Mouse (Mus musculus) MEL (cell line): ENCODE measurements around the gene Hk2. TPM values are rescaled to one million over a fixed set of nuclear protein-coding genes. Genes with fewer than 3 reads are reported as not detected.

Experiments
- DNase-seq: peaks from one replicate; pipeline ENCODE4 v3.0.0; 2011; ENCODE audit warnings: low read depth, low spot score
- H3K27ac ChIP-seq: 2 replicates; pipeline ENCODE4 v1.5.1; 2012; ENCODE audit warnings: low read depth, mild to moderate bottlenecking, control low read depth, low read length, moderate library complexity; ENCODE audit not compliant: control insufficient read depth
- H3K27me3 ChIP-seq, 2 experiments: fragments of 150-350 bp in 1 of 2; sonication (generic) in 1 of 2; 2 replicates each; pipeline ENCODE4 v1.6.1; 2012; ENCODE audit warnings: low read length in 2 of 2, mild to moderate bottlenecking in 2 of 2, improper control_type of control experiment in 1 of 2, moderate library complexity in 1 of 2; ENCODE audit not compliant: insufficient read depth in 2 of 2, control insufficient read depth in 1 of 2
- H3K36me3 ChIP-seq, 2 experiments: 2 replicates each; pipeline ENCODE4 v1.6.1; 2012 to 2014; ENCODE audit warnings: low read length in 2 of 2, improper control_type of control experiment in 1 of 2, inconsistent platforms in 1 of 2, mild to moderate bottlenecking in 1 of 2; ENCODE audit not compliant: insufficient read depth in 2 of 2, control insufficient read depth in 1 of 2
- H3K4me1 ChIP-seq, 2 experiments: fragments of 150-350 bp in 1 of 2; sonication (generic) in 1 of 2; 2 replicates each; pipeline ENCODE4 v1.6.1; 2012; ENCODE audit warnings: low read length in 2 of 2, improper control_type of control experiment in 1 of 2, mild to moderate bottlenecking in 1 of 2; ENCODE audit not compliant: insufficient read depth in 2 of 2, control insufficient read depth in 1 of 2
- H3K4me3 ChIP-seq, 2 experiments: fragments of 150-350 bp in 1 of 2; sonication (generic) in 1 of 2; 2 replicates each; pipeline ENCODE4 v1.5.1; 2012; ENCODE audit warnings: low read depth in 2 of 2, low read length in 2 of 2, mild to moderate bottlenecking in 2 of 2, moderate library complexity in 2 of 2, control low read depth in 1 of 2, improper control_type of control experiment in 1 of 2; ENCODE audit not compliant: control insufficient read depth in 1 of 2, insufficient read depth in 1 of 2
- H3K79me2 ChIP-seq: 2 replicates; pipeline ENCODE4 v1.6.1; 2012; ENCODE audit warnings: mild to moderate bottlenecking, low read length, moderate library complexity; ENCODE audit not compliant: control insufficient read depth, poor library complexity, insufficient read depth
- H3K9ac ChIP-seq: 2 replicates; pipeline ENCODE4 v1.6.1; 2012; ENCODE audit warnings: low read depth, mild to moderate bottlenecking, control low read depth, low read length, moderate library complexity; ENCODE audit not compliant: control insufficient read depth, poor library complexity, severe bottlenecking
- H3K9me3 ChIP-seq: fragments of 150-350 bp; sonication (generic); replicated peaks from 2 replicates; pipeline ENCODE4 v1.6.1; 2012; ENCODE audit warnings: mild to moderate bottlenecking, low read length, improper control_type of control experiment, moderate library complexity; ENCODE audit not compliant: insufficient read depth
- BHLHE40 ChIP-seq: IDR thresholded peaks from 2 replicates; pipeline ENCODE4 v1.6.1; 2012; ENCODE audit warnings: low read depth, mild to moderate bottlenecking, inconsistent platforms, low read length, improper control_type of control experiment, borderline replicate concordance
- CHD1 ChIP-seq: IDR thresholded peaks from 2 replicates; pipeline ENCODE4 v1.6.1; 2012; ENCODE audit warnings: low read depth, mild to moderate bottlenecking, inconsistent platforms, low read length, improper control_type of control experiment
- CHD2 ChIP-seq: IDR thresholded peaks from 2 replicates; pipeline ENCODE4 v1.6.1; 2011; ENCODE audit warnings: low read length, improper control_type of control experiment
- CTCF ChIP-seq, 3 experiments: IDR thresholded peaks in 2 of 3; conservative IDR thresholded peaks in 1 of 3; 2 replicates each; pipeline ENCODE4 v1.5.1; 2011 to 2012; ENCODE audit warnings: low read length in 3 of 3, low read depth in 2 of 3, mild to moderate bottlenecking in 2 of 3, improper control_type of control experiment in 1 of 3, inconsistent platforms in 1 of 3, mixed read lengths in 1 of 3, moderate library complexity in 1 of 3; ENCODE audit not compliant: control insufficient read depth in 1 of 3, insufficient read depth in 1 of 3, poor library complexity in 1 of 3, severe bottlenecking in 1 of 3
- E2F4 ChIP-seq: IDR thresholded peaks from 2 replicates; pipeline ENCODE4 v1.6.1; 2011; ENCODE audit warnings: low read depth, low read length, improper control_type of control experiment, borderline replicate concordance
- GABPA ChIP-seq: IDR thresholded peaks from 2 replicates; pipeline ENCODE4 v1.6.1; 2012; ENCODE audit warnings: low read depth, mild to moderate bottlenecking, inconsistent platforms, low read length, improper control_type of control experiment, moderate library complexity
- JUND ChIP-seq: IDR thresholded peaks from 2 replicates; pipeline ENCODE4 v1.6.1; 2011; ENCODE audit warnings: low read depth, mild to moderate bottlenecking, improper control_type of control experiment, low read length
- MEF2A ChIP-seq: IDR thresholded peaks from 2 replicates; pipeline ENCODE4 v1.6.1; 2014; ENCODE audit warnings: low read depth, mild to moderate bottlenecking, inconsistent platforms, low read length, improper control_type of control experiment; ENCODE audit not compliant: poor library complexity, insufficient replicate concordance, severe bottlenecking; ENCODE audit errors: extremely low read depth
- MYC ChIP-seq: IDR thresholded peaks from 2 replicates; pipeline ENCODE4 v1.6.1; 2011; ENCODE audit warnings: low read depth, mild to moderate bottlenecking, low read length, improper control_type of control experiment, moderate library complexity
- NELFE ChIP-seq: IDR thresholded peaks from 2 replicates; pipeline ENCODE4 v1.6.1; 2011; ENCODE audit warnings: low read depth, low read length, improper control_type of control experiment
- NRF1 ChIP-seq: IDR thresholded peaks from 2 replicates; pipeline ENCODE4 v1.6.1; 2014; ENCODE audit warnings: low read depth, mild to moderate bottlenecking, inconsistent platforms, low read length, improper control_type of control experiment, moderate library complexity; ENCODE audit not compliant: poor library complexity, insufficient read depth, severe bottlenecking
- POLR2A ChIP-seq, 2 experiments: IDR thresholded peaks; 2 replicates each; pipeline ENCODE4 v1.6.1; 2011 to 2012; ENCODE audit warnings: low read length in 2 of 2, mild to moderate bottlenecking in 2 of 2, control low read depth in 1 of 2, improper control_type of control experiment in 1 of 2, low read depth in 1 of 2, moderate library complexity in 1 of 2; ENCODE audit not compliant: control insufficient read depth in 1 of 2, insufficient read depth in 1 of 2, poor library complexity in 1 of 2
- POLR2AphosphoS2 ChIP-seq: IDR thresholded peaks from 2 replicates; pipeline ENCODE4 v1.6.1; 2011; ENCODE audit warnings: low read length, improper control_type of control experiment
- POLR2AphosphoS5 ChIP-seq: IDR thresholded peaks from 2 replicates; pipeline ENCODE4 v1.6.1; 2012; ENCODE audit warnings: low read depth, borderline replicate concordance, mild to moderate bottlenecking, inconsistent platforms, low read length, moderate library complexity, mixed read lengths
- SIN3A ChIP-seq: IDR thresholded peaks from 2 replicates; pipeline ENCODE4 v1.6.1; 2012; ENCODE audit warnings: low read length, improper control_type of control experiment, inconsistent platforms
- SMC3 ChIP-seq: IDR thresholded peaks from 2 replicates; pipeline ENCODE4 v1.6.1; 2011; ENCODE audit warnings: low read depth, low read length, improper control_type of control experiment
- TBP ChIP-seq: IDR thresholded peaks from 2 replicates; pipeline ENCODE4 v1.8.0; 2011; ENCODE audit warnings: low read depth, low read length, improper control_type of control experiment
- USF1 ChIP-seq: IDR thresholded peaks from 2 replicates; pipeline ENCODE4 v1.6.1; 2014; ENCODE audit warnings: low read depth, mild to moderate bottlenecking, inconsistent platforms, low read length, improper control_type of control experiment, moderate library complexity
- USF2 ChIP-seq, 2 experiments: IDR thresholded peaks; 2 replicates each; pipeline ENCODE4 v1.6.1; 2011 to 2012; ENCODE audit warnings: improper control_type of control experiment in 2 of 2, low read length in 2 of 2, borderline replicate concordance in 1 of 2, inconsistent platforms in 1 of 2, low read depth in 1 of 2, mild to moderate bottlenecking in 1 of 2; ENCODE audit not compliant: insufficient read depth in 1 of 2
- ZKSCAN1 ChIP-seq: IDR thresholded peaks from 2 replicates; pipeline ENCODE4 v1.6.1; 2012; ENCODE audit warnings: low read depth, mild to moderate bottlenecking, inconsistent platforms, low read length, improper control_type of control experiment, moderate library complexity
- ZNF384 ChIP-seq: IDR thresholded peaks from 2 replicates; pipeline ENCODE4 v1.6.1; 2012; ENCODE audit warnings: low read depth, mild to moderate bottlenecking, inconsistent platforms, low read length, improper control_type of control experiment
- polyA plus RNA-seq, 2 experiments: library from polyadenylated mRNA; stranded (reverse) in 1 of 2; unstranded in 1 of 2; fragments of >175 nt in 1 of 2; fragments of >200 nt in 1 of 2; gene quantifications; 2 replicates each; pipeline versions ENCODE4 v1.2.1 to v1.2.4; 2012; ENCODE audit warnings: low replicate concordance in 2 of 2, low read depth in 1 of 2; ENCODE audit not compliant: insufficient read length in 2 of 2, insufficient read depth in 1 of 2, missing spikeins in 1 of 2
- total RNA-seq: library from RNA; depleted of rRNA; stranded (reverse); fragments of 300-350 nt; gene quantifications from 2 replicates; pipeline ENCODE4 v1.2.3, GENCODE M21; 2012

Hk2 gene
- total and polyA plus RNA-seq, 3 experiments = 44.2 to 51.6 TPM; not detected in 1

- TF ChIP-seq ZNF384 (no peak), MEF2A (no peak), ZKSCAN1 (no peak), POLR2AphosphoS2 (no peak), POLR2A (IDR thresholded peaks at IDR 0.05; ENCODE audit: control insufficient read depth in 1 of 2, insufficient read depth in 1 of 2, low read depth in 1 of 2, low read length in 2 of 2, poor library complexity in 1 of 2) (no peak), NRF1 (no peak), E2F4 (no peak), POLR2AphosphoS5 (no peak), CHD1 (no peak), SMC3 (no peak), NELFE (no peak), SIN3A (no peak)
- TF ChIP-seq, all 39 proteins: peak for 0
- Histone ChIP-seq H3K79me2 (no peaks in the 10 kb centered on the region), H3K9me3 (no peaks in the 10 kb centered on the region), H3K4me3 (no peak overlapping the region), H3K27ac (no peak overlapping the region), H3K4me1 (no peaks in the 10 kb centered on the region), H3K9ac (no peak overlapping the region), H3K27me3 (no peaks in the 10 kb centered on the region), H3K36me3 (peaks cover 0 to 17% of the 10 kb centered on the region in 2 experiments; a peak in 2 of 4 replicates)
- no peak for DNase-seq
These were observed 47.0 kb downstream of the Hk2 start for GRCm38 (mm10) chr6:82727206-82727605.

GRCm38 (mm10) chr6:82723321-82723720 is 50.9 kb downstream of the Hk2 start:
- H3K9ac ChIP-seq = no peak overlapping the region
- no peak for DNase-seq
- no peak overlapping the region for H3K4me3 ChIP-seq
- TF ChIP-seq SMC3 (no peak), USF1 (no peak), BHLHE40 (no peak), CTCF (IDR thresholded peaks at IDR 0.05 in 2 of 3, conservative IDR thresholded peaks at IDR 0.05 in 1 of 3; ENCODE audit: control insufficient read depth in 1 of 3, insufficient read depth in 1 of 3, low read depth in 2 of 3, low read length in 3 of 3, poor library complexity in 1 of 3, severe bottlenecking in 1 of 3) (no peak), MYC (no peak), POLR2AphosphoS2 (no peak), SIN3A (no peak), NELFE (no peak), NRF1 (no peak), CHD1 (no peak), GABPA (no peak), JUND (no peak), CHD2 (no peak), TBP (no peak), USF2 (IDR thresholded peaks at IDR 0.05; ENCODE audit: borderline replicate concordance in 1 of 2, insufficient read depth in 1 of 2, low read depth in 1 of 2, low read length in 2 of 2) (no peak)
- no peak overlapping the region for H3K27ac ChIP-seq
- no peaks in the 10 kb centered on the region for H3K27me3 ChIP-seq
- no peaks in the 10 kb centered on the region for H3K9me3 ChIP-seq
- 0 out of 4 replicates have a peak, but pooled peaks cover 0 to 4% of the 10 kb centered on the region in 2 experiments for H3K4me1 ChIP-seq
- H3K79me2 ChIP-seq = no peaks in the 10 kb centered on the region
- peaks cover 0 to 3% of the 10 kb centered on the region in 2 experiments; a peak in 2 of 4 replicates for H3K36me3 ChIP-seq
